Mouse (Mus musculus): ENCODE data around the gene Tmem235. TPM values are rescaled to one million over a fixed set of nuclear protein-coding genes. Genes with fewer than 3 reads are reported as not detected.

Tmem235 gene
- polyA plus RNA-seq, 1 experiment from 2014 or later = not detected

DNA sequence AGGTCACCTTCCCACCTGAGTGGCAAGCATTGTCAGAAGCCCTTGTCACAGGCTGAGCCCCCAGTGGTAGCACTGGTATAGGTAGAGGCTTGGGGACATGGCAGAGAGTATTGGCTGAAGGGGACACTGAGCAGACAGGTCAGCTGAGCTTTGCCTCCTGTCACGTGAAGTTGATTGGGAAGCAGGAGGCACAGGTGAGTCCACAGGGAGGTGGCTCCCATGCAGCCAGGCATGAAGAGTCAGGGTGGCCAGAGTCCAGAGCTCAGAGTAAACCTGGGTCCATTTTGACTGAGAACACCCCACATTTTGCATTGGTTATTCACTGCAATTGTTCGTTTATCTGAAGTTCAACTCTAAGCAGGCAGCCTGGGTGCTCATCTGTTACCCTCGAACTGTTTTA is 7.7 kb upstream of the Tmem235 start:
- Histone ChIP-seq H3K27me3 (ENCODE audit: control insufficient read depth, insufficient read depth, low read length) (no peaks in the 10 kb centered on the region), H3K9ac (ENCODE audit: low read length) (no peak overlapping the region), H3K27ac (ENCODE audit: low read depth, low read length) (no peak overlapping the region), H3K4me1 (ENCODE audit: control insufficient read depth, insufficient read depth, low read length) (peaks cover 12% of the 10 kb centered on the region; the same call in 1 of the 2 replicates), H3K4me2 (ENCODE audit: low read depth) (no peak overlapping the region), H3K9me3 (ENCODE audit: control insufficient read depth, low read length) (no peaks in the 10 kb centered on the region), H3K4me3 (ENCODE audit: low read depth, low read length) (no peak overlapping the region), H3K36me3 (ENCODE audit: control insufficient read depth, insufficient read depth, low read length) (peaks cover 20% of the 10 kb centered on the region)
- DNase-seq (ENCODE audit: low spot score) (no peak), ATAC-seq (ENCODE audit: insufficient read depth, low FRiP score, low TSS enrichment) (no peak)
- WGBS = 96% methylated on average over 3 of the region's 3 CpGs

DNA sequence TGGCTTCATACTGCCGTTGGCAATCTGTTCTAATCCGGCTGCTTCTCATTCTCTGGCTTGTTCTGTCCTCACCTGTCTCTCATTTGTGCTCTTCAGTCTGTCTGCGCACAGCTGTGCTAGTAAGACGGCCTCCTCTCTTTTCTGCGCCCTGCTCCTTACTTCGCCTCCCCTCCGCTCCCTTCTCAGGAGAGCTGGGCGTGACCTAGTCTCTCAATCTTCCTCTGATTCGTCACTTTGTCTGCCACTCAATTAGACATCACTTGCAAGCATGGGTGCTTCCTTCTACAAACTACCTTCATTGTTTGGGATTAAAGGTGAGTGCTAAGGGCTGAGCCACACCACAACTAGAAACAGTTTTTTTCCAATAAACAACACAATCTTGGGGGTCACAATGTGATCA is 6.3 kb upstream of the Tmem235 start:
- DNase-seq (ENCODE audit: low spot score) (no peak), ATAC-seq (ENCODE audit: insufficient read depth, low FRiP score, low TSS enrichment) (no peak)
- no peak overlapping the region for H3K4me3 ChIP-seq (ENCODE audit: low read depth, low read length)
- peaks cover 20% of the 10 kb centered on the region for H3K36me3 ChIP-seq (ENCODE audit: control insufficient read depth, insufficient read depth, low read length)
- peaks cover 8% of the 10 kb centered on the region; the same call in 1 of the 2 replicates for H3K4me1 ChIP-seq (ENCODE audit: control insufficient read depth, insufficient read depth, low read length)
- H3K9ac ChIP-seq (ENCODE audit: low read length) = no peak overlapping the region
- no peaks in the 10 kb centered on the region for H3K9me3 ChIP-seq (ENCODE audit: control insufficient read depth, low read length)
- H3K27me3 ChIP-seq (ENCODE audit: control insufficient read depth, insufficient read depth, low read length) = peaks cover under 1% of the 10 kb centered on the region; the same call in 1 of the 2 replicates
- H3K4me2 ChIP-seq (ENCODE audit: low read depth) = no peak overlapping the region
- H3K27ac ChIP-seq (ENCODE audit: low read depth, low read length) = no peak overlapping the region
- 94% methylated on average over 9 of the region's 9 CpGs for WGBS

DNA sequence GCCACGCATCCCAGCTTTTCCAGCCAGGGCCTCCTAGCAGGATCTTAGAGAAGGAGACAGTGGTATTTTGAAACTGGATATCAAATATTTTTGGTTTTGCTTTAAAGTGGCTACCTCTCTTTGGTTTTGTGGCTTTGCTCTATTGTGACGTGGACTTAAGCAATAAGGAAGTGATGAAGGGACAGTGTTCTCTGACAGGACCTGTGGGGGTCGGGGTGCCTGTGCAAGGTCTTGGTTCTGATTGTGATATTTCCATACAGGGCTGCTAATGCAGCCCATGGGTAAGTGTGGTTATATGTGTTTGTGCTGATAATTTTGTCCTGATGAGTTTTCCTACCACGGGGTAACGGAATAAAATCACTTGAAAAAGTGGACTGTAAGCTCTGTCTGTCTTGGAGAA is 5.2 kb upstream of the Tmem235 start:
- 98% methylated on average over 5 of the region's 5 CpGs for WGBS
- ATAC-seq (ENCODE audit: insufficient read depth, low FRiP score, low TSS enrichment) (no peak), DNase-seq (ENCODE audit: low spot score) (no peak)
- peaks cover 20% of the 10 kb centered on the region for H3K36me3 ChIP-seq (ENCODE audit: control insufficient read depth, insufficient read depth, low read length)
- no peak overlapping the region for H3K4me2 ChIP-seq (ENCODE audit: low read depth)
- H3K4me3 ChIP-seq (ENCODE audit: low read depth, low read length) = no peak overlapping the region
- H3K9ac ChIP-seq (ENCODE audit: low read length) = no peak overlapping the region
- H3K9me3 ChIP-seq (ENCODE audit: control insufficient read depth, low read length) = no peaks in the 10 kb centered on the region
- H3K4me1 ChIP-seq (ENCODE audit: control insufficient read depth, insufficient read depth, low read length) = peaks cover 2% of the 10 kb centered on the region; the same call in 1 of the 2 replicates
- no peak overlapping the region for H3K27ac ChIP-seq (ENCODE audit: low read depth, low read length)
- peaks cover 5% of the 10 kb centered on the region; the same call in 1 of the 2 replicates for H3K27me3 ChIP-seq (ENCODE audit: control insufficient read depth, insufficient read depth, low read length)

DNA sequence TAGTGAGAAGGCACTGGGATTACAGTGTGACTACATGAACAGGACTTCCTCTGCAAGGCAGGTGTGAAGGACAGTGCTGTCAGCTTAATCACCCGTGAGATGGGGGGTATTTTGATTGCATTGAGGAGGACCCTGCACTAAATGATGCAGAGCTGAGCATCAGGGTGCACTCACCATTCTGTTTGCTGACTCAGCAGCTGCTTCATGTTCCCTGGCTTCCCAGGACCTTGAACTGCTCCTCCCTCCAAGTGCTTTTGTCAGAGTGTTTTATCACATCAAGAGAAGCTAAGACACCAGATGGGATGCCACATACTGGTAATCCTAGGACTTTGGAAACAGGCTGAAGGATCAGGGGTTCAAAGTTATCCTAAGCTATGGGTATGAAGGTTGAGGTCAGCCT is 4.6 kb upstream of the Tmem235 start:
- WGBS = 86% methylated on average over 1 of the region's 1 CpGs
- peaks cover 20% of the 10 kb centered on the region for H3K36me3 ChIP-seq (ENCODE audit: control insufficient read depth, insufficient read depth, low read length)

DNA sequence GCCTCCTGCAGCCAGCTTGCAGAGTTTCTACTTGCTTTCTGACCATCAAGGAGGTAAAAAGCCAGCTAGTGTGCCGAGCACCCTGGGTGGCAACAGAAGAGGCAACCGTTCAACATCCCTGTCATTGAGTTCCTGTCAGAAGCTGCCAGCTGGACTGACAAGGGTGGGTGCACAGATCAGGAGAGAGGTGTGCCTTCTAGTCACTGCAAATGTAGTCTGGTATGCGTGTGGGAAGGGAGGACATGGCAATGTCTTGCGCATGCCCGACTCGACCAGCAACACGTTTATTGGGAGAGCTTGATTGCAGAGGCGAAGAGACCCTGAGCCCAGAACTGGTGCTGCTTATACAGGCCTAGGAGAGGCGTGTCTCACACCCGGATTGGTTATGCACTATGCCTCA is 3.1 kb upstream of the Tmem235 start:
- no peak for DNase-seq (ENCODE audit: low spot score)
- Histone ChIP-seq H3K27me3 (ENCODE audit: control insufficient read depth, insufficient read depth, low read length) (peaks cover 15% of the 10 kb centered on the region), H3K9me3 (ENCODE audit: control insufficient read depth, low read length) (no peaks in the 10 kb centered on the region), H3K4me1 (ENCODE audit: control insufficient read depth, insufficient read depth, low read length) (peaks cover 5% of the 10 kb centered on the region; the same call in 1 of the 2 replicates), H3K9ac (ENCODE audit: low read length) (no peak overlapping the region), H3K4me2 (ENCODE audit: low read depth) (no peak overlapping the region), H3K36me3 (ENCODE audit: control insufficient read depth, insufficient read depth, low read length) (peaks cover 20% of the 10 kb centered on the region), H3K27ac (ENCODE audit: low read depth, low read length) (no peak overlapping the region), H3K4me3 (ENCODE audit: low read depth, low read length) (no peak overlapping the region)
- 92% methylated on average over 10 of the region's 10 CpGs for WGBS
- no peak for ATAC-seq (ENCODE audit: insufficient read depth, low FRiP score, low TSS enrichment)

More for the DNA sequence above, 4.6 kb upstream of the Tmem235 start:
- Histone ChIP-seq H3K4me2 (ENCODE audit: low read depth) (no peak overlapping the region), H3K9ac (ENCODE audit: low read length) (no peak overlapping the region), H3K27me3 (ENCODE audit: control insufficient read depth, insufficient read depth, low read length) (peaks cover 10% of the 10 kb centered on the region), H3K9me3 (ENCODE audit: control insufficient read depth, low read length) (no peaks in the 10 kb centered on the region), H3K4me1 (ENCODE audit: control insufficient read depth, insufficient read depth, low read length) (peaks cover 5% of the 10 kb centered on the region; the same call in 1 of the 2 replicates), H3K4me3 (ENCODE audit: low read depth, low read length) (no peak overlapping the region), H3K27ac (ENCODE audit: low read depth, low read length) (no peak overlapping the region)
- DNase-seq (ENCODE audit: low spot score) (no peak), ATAC-seq (ENCODE audit: insufficient read depth, low FRiP score, low TSS enrichment) (no peak)

DNA sequence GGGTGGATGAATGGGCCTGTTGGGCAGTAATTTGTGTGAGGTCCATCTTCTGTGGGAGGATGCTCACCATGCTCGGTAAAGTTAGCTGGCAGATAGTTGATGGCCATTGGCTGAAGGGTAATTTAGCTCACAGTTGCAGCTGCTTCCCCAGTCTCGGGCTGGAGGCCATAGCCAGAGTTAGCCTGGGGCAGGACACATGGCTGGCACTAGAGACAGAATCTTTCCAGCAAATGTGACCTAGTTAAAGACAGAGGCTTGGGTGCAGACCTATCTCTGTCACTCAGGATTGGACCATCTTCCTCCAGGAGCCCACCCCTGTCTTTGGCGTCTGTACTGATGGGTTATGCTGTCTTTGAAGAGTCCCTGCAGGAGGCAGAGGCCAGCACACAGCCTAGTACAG is 2.2 kb upstream of the Tmem235 start:
- Histone ChIP-seq H3K27ac (ENCODE audit: low read depth, low read length) (no peak overlapping the region), H3K27me3 (ENCODE audit: control insufficient read depth, insufficient read depth, low read length) (peaks cover 15% of the 10 kb centered on the region), H3K4me3 (ENCODE audit: low read depth, low read length) (no peak overlapping the region), H3K36me3 (ENCODE audit: control insufficient read depth, insufficient read depth, low read length) (peaks cover 18% of the 10 kb centered on the region), H3K9ac (ENCODE audit: low read length) (no peak overlapping the region), H3K4me1 (ENCODE audit: control insufficient read depth, insufficient read depth, low read length) (peaks cover 5% of the 10 kb centered on the region; the same call in 1 of the 2 replicates), H3K4me2 (ENCODE audit: low read depth) (no peak overlapping the region), H3K9me3 (ENCODE audit: control insufficient read depth, low read length) (no peaks in the 10 kb centered on the region)
- 25% methylated on average over 3 of the region's 3 CpGs for WGBS
- ATAC-seq (ENCODE audit: insufficient read depth, low FRiP score, low TSS enrichment) (no peak), DNase-seq (ENCODE audit: low spot score) (no peak)

DNA sequence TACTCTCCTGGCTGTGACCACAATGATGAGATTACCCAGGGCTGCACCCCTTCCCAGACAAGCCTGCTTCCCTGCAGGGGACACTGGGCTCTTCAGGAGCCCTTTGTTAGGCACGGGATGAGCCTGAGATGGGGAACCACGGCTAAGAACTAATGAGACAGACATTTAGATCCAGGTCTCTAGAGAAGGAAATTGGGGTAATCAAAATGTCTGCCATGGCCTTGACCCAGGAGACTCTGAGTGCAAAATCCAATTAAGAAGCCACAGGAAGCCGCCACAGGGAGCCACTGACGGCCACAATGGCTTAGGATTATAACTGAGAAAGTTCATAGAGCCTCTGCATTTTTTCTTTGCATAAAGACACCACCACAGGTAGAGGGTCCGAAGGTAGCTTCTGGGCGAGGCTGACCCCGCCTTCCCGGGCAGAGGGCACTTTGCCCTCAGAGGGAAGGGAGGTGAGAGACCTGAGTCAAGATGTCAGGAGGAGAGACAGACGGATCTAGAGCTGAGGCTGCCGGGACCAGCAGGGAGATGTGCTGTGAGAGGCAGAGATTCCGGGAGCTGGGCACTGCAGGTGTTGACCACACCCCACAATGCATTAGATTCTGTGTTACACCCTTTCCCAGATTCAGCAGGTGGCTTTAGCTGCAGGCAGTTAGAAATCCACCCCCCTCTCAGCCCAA is 2.8 kb downstream of the Tmem235 start:
- H3K4me3 ChIP-seq (ENCODE audit: low read depth, low read length) = no peak overlapping the region
- DNase-seq (ENCODE audit: low spot score) (no peak), ATAC-seq (ENCODE audit: insufficient read depth, low FRiP score, low TSS enrichment) (no peak)
- H3K36me3 ChIP-seq (ENCODE audit: control insufficient read depth, insufficient read depth, low read length) = no peaks in the 10 kb centered on the region
- H3K9ac ChIP-seq (ENCODE audit: low read length) = no peak overlapping the region
- 29% methylated on average over 11 of the region's 11 CpGs for WGBS
- H3K27me3 ChIP-seq (ENCODE audit: control insufficient read depth, insufficient read depth, low read length) = peaks cover 15% of the 10 kb centered on the region
- no peak overlapping the region for H3K27ac ChIP-seq (ENCODE audit: low read depth, low read length)
- H3K4me1 ChIP-seq (ENCODE audit: control insufficient read depth, insufficient read depth, low read length) = peaks cover 10% of the 10 kb centered on the region; the same call in 1 of the 2 replicates
- no peaks in the 10 kb centered on the region for H3K9me3 ChIP-seq (ENCODE audit: control insufficient read depth, low read length)
- H3K4me2 ChIP-seq (ENCODE audit: low read depth) = no peak overlapping the region

DNA sequence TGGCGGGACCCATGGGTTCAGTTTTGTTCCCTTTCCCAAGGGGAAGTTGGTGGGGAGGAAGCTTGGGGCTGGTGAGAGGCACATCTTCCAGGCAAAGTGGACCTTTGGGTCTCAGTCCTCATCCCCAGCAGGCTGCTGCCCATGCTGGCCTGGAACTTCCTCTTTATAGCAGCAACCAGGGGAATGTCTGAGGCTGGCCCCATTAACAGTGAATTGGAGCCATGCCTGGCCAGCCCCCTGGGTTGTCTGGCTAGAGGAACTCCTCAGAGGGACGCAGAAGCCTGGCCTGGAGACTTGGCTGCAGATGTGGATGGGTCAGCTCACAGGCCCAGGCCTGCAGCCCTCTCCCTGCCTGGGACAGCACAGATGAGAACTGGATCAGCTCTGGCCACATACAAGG is 4.3 kb downstream of the Tmem235 start:
- peaks cover 12% of the 10 kb centered on the region for H3K27me3 ChIP-seq (ENCODE audit: control insufficient read depth, insufficient read depth, low read length)
- H3K27ac ChIP-seq (ENCODE audit: low read depth, low read length) = no peak overlapping the region
- no peak overlapping the region for H3K4me2 ChIP-seq (ENCODE audit: low read depth)
- no peak for ATAC-seq (ENCODE audit: insufficient read depth, low FRiP score, low TSS enrichment)
- no peak overlapping the region for H3K9ac ChIP-seq (ENCODE audit: low read length)
- no peaks in the 10 kb centered on the region for H3K36me3 ChIP-seq (ENCODE audit: control insufficient read depth, insufficient read depth, low read length)
- 68% methylated on average over 2 of the region's 2 CpGs for WGBS
- no peak for DNase-seq (ENCODE audit: low spot score)
- H3K4me3 ChIP-seq (ENCODE audit: low read depth, low read length) = no peak overlapping the region
- H3K4me1 ChIP-seq (ENCODE audit: control insufficient read depth, insufficient read depth, low read length) = peaks cover 10% of the 10 kb centered on the region; the same call in 1 of the 2 replicates
- H3K9me3 ChIP-seq (ENCODE audit: control insufficient read depth, low read length) = no peaks in the 10 kb centered on the region

DNA sequence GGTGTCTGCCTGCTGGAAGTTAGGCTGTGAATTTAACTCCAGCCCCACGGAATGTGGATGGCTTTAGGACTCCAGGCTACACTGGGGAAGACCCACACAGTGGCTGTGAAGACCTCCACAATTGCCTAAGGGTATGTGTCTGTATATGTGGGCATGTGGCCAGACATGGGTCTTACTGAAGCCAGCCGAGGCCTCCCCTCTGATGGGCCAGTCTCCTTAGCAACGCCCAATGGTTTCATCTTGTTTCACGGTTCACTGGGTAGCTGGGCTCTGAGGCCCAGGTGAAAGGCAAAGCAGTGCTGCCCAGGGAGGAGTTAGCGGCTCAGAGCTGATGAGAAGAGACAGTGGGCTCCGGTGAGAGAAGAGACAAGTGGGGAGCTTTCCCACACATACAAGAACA is 5.4 kb downstream of the Tmem235 start:
- DNase-seq (ENCODE audit: low spot score) = peak; percentile 40
- Histone ChIP-seq H3K9me3 (ENCODE audit: control insufficient read depth, low read length) (no peaks in the 10 kb centered on the region), H3K9ac (ENCODE audit: low read length) (no peak overlapping the region), H3K36me3 (ENCODE audit: control insufficient read depth, insufficient read depth, low read length) (no peaks in the 10 kb centered on the region), H3K4me1 (ENCODE audit: control insufficient read depth, insufficient read depth, low read length) (peaks cover 5% of the 10 kb centered on the region; the same call in 1 of the 2 replicates), H3K4me2 (ENCODE audit: low read depth) (no peak overlapping the region), H3K27ac (ENCODE audit: low read depth, low read length) (no peak overlapping the region), H3K27me3 (ENCODE audit: control insufficient read depth, insufficient read depth, low read length) (peaks cover 4% of the 10 kb centered on the region; the same call in 1 of the 2 replicates), H3K4me3 (ENCODE audit: low read depth, low read length) (no peak overlapping the region)
- 28% methylated on average over 6 of the region's 6 CpGs for WGBS
- ATAC-seq (ENCODE audit: insufficient read depth, low FRiP score, low TSS enrichment) = peak; percentile 35; the same call in 1 of the 2 replicates
